Mouse (Mus musculus) brain, embryonic 18.5 days (tissue): ENCODE measurements at regions not wholly inside any gene's neighbourhood (a gene's known extent, or its start where the extent isn't known, plus 50 kb on each side); places are given as distances from the start of the nearest gene placed in this dataset.
A peak's percentile ranks its signal among the peaks of the same experiment; 100 is the strongest.

Experiments
- DNase-seq: peaks from one replicate; pipeline ENCODE4 v3.0.0-alpha.2; 2012; ENCODE audit warnings: low read depth, low spot score

- no peak for DNase-seq
These were observed 59.9 kb upstream of the Gm4791 start for GRCm38 (mm10) chr9:46938628-46939027.

- no peak for DNase-seq
These were observed 72.9 kb upstream of the Gm4791 start for GRCm38 (mm10) chr9:46925641-46926040.

- no peak for DNase-seq
These were observed 78.5 kb upstream of the Gm4791 start for GRCm38 (mm10) chr9:46920081-46920480.

GRCm38 (mm10) chr9:46913238-46913637 lies 85.3 kb upstream of the Gm4791 start:
- DNase-seq = peak; percentile 39

- DNase-seq = no peak
These were observed 89.0 kb upstream of the Gm4791 start for GRCm38 (mm10) chr9:46909412-46910013.

GRCm38 (mm10) chr9:46905081-46905480 lies 93.5 kb upstream of the Gm4791 start:
- no peak for DNase-seq

GRCm38 (mm10) chr9:46903491-46904220 lies 94.9 kb upstream of the Gm4791 start:
- DNase-seq = no peak

- no peak for DNase-seq
These were observed 99.3 kb upstream of the Gm4791 start for GRCm38 (mm10) chr9:46899283-46899682.

- DNase-seq = no peak
These were observed 100.4 kb upstream of the Gm4791 start for GRCm38 (mm10) chr9:46898120-46898519.

GRCm38 (mm10) chr9:46891829-46892228 lies 106.7 kb upstream of the Gm4791 start:
- DNase-seq = no peak

GRCm38 (mm10) chr9:46889933-46890662 lies 108.4 kb upstream of the Gm4791 start:
- no peak for DNase-seq

GRCm38 (mm10) chr9:46871211-46871994 lies 127.1 kb upstream of the Gm4791 start:
- peak; percentile 70 for DNase-seq

GRCm38 (mm10) chr9:46863934-46864333 lies 134.6 kb upstream of the Gm4791 start:
- DNase-seq = peak; percentile 54

GRCm38 (mm10) chr9:46851753-46852152 lies 146.8 kb upstream of the Gm4791 start:
- DNase-seq = no peak

- DNase-seq = no peak
These were observed 147.2 kb upstream of the Gm4791 start for GRCm38 (mm10) chr9:46851336-46851735.

- DNase-seq = no peak
These were observed 153.3 kb upstream of the Gm4791 start for GRCm38 (mm10) chr9:46845276-46845675.

GRCm38 (mm10) chr9:46843781-46844180 lies 154.8 kb upstream of the Gm4791 start:
- no peak for DNase-seq

- no peak for DNase-seq
These were observed 157.0 kb upstream of the Gm4791 start for GRCm38 (mm10) chr9:46841571-46841970.

GRCm38 (mm10) chr9:46835261-46835660 lies 163.3 kb upstream of the Gm4791 start:
- DNase-seq = no peak

GRCm38 (mm10) chr9:46830746-46831560 lies 167.6 kb upstream of the Gm4791 start:
- no peak for DNase-seq

GRCm38 (mm10) chr9:46830316-46830715 lies 168.2 kb upstream of the Gm4791 start:
- DNase-seq = no peak
